Mouse (Mus musculus) left cerebral cortex, adult 9 months (tissue): ENCODE results near the gene Plcl1.

Source experiments
- DNase-seq, 2 experiments: peaks; one replicate each; pipeline ENCODE4 v3.0.0; 2022; ENCODE audit warnings: low spot score in 2 of 2

The Plcl1 gene

DNA sequence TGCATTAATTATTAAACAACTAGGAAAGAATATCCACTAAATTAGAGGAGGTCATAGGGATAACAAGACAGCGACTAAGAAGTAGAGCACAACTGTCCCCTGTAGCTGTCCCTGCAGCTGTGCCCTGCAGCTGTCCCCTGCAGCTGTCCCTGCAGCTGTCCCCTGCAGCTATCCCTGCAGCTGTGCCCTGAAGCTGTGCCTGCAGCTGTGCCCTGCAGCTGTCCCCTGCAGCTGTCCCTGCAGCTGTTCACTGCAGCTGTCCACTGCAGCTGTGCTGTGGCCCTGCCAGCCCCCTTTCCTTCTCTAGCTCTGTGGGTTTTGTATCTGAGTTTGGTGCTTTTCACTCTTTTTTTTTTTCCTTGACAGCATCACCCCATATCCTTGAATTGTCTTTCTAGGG, 118.2 kb downstream of the Plcl1 start:
- DNase-seq: no peak

DNA sequence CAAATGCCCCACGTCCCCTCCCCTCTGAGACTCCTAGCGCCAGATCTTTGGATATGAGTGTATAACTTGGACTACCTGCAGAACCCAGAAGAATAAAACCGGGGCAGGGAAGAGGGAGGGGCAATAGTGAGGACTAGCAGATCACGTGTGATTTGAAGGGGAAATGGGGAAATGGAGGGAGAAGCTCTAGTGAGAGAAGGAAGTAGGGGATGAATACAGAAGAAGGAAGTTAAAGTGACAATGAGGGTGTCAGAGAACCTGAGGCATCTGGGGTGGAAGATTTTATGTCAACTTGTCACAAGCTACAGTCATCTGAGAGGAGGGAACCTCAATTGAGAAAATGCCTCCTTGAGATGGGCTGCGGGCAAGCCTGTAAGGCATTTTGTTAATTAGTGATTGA, 119.4 kb downstream of the Plcl1 start:
- DNase-seq: no peak

DNA sequence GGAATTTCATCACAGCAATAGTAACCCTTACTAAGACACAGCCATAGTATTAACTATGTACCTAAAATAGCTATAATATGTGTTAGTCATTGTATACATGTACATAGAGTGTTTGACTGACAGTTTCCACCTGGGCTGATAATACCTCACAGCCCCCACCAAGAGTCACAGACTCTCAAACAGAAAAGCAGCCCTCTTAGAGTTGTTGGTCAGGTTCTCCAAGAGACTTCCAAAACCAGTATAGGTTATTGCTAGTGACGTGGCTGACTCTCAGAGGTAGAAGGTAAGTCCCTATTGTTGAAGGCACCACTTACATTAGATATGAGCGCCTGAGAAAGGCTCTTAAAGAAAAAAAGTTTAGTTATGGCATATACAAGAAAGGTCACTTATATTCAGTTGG, 120.0 kb downstream of the Plcl1 start:
- DNase-seq: no peak

DNA sequence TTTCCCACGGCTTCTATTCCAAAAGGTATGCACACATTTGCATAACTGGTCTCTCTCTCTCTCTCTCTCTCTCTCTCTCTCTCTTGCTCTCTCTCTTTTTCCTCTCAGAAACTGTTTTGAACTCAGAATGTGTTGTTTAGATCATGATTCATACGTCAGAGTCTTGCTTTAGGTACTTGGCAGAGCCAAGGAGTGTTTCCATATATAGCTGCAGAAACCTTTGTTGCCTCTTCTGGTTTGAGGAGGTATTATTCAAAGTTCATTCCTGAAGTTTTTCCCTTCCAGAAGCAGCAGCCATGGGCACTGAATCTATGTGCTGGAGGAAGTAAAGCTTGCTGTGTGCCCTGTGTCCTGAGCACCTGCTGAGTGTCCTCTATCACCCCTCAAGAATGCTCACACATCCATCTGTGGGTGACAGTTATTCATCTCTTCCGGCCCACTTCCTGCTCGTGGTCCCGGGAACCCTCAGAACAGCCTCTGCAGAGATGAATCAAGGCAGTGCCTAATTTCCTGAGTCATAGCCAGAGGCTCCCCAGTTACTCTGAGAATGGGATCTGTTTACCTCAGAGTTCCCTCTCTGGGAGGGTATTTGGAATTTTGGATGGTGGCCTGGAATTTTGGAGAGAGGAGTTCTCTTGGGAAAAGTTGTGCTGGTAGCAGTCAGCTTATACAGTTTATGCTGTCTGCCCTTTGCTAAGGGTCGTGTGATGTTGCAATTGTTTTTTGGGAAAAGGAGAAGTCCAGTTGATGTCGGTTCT, 123.0 kb downstream of the Plcl1 start:
- peak in 1 of 2 experiments; percentile 30 for DNase-seq

DNA sequence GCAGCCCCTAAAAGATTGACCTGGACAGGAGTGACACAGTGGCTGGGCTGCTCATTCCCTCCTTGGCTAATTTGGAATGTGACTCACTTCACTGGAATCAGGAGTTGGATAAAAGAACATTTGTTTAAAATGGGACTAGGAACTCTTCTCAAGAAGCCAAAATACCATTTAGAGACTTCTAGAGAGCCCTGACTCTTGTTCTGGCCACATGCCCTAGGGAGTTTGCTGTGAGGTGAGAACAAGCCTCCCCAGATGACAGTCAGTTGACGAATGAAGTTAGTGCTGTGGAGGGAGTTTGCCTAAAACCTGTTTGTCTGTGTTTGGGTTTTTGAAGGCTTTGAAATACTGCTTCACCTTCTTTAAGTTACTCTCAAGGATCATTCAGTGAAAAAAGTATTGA, 128.1 kb downstream of the Plcl1 start:
- no peak for DNase-seq

DNA sequence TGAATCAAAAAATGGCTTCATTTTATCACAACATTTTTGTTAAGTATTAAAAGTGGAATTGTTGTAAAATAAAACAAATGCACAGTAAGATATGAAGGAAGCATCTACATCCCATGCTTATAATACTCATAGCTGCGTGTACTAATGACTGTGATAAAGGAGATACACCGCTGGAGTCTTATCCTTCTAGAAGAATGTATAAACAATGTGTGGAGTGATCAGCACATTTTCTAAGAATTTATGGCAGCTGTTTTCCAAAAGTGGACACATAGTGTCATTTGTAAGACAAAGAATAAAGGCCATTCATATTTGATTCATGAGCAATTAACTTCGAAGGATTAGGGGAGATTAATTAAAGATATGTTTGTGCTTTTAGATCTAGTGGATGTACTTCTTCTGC, 148.7 kb downstream of the Plcl1 start:
- no peak for DNase-seq

DNA sequence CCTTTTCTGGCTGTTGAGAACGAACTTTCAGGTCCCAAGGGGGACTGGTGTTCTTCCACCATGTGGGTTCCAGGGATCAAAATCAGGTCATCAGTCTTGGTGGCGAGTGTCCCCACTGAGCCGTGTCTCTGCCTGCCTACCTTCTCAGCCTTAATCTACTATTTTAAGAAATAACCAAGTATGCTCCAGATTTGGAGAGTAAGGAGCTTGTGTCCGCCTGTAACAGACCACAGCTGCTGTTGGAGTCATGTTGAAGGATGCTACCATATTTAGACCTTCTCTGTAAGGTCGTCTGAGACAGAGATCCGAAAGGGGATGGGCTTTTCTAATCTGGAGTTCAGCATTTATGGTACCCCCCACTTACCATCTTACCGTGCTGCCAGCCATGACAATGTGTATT, 152.2 kb downstream of the Plcl1 start:
- no peak for DNase-seq

DNA sequence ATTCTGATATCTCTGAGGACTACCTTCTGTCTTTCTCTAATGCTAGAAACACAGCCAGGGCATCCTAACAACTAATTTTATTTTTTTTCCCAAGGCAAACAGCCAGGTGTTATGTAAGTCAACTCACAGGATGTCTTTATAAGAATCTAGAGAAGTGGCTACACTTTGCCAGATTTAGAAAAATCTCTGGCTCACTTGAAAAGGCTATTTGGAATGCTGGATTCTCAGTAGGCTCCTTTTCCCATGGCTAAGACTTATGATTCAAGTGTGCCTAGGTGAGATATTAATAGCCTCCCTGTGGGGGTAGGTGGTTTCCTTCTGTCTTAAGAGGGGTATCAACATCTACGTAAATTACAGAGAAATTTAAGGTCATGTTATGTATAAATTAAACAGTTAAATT, 152.7 kb downstream of the Plcl1 start:
- no peak for DNase-seq

DNA sequence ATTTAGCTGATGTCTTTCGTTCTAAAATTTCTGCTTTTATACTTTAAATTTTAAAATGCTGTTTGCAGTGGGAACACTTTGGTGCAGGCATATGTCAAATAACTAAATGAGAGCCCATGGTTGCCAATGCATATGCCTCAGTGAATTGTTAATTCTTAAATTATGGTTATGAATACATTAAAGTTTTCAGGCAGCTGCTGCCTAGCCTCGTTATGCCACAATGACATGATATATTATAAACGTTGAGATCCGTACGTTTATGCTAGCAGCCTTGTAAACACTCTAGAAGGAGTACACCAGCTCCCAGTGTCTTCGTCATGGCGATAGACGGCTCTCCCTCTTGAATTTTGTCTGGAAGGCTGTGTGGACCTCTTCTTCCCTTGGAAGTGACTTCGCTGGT, 154.3 kb downstream of the Plcl1 start:
- DNase-seq: no peak

DNA sequence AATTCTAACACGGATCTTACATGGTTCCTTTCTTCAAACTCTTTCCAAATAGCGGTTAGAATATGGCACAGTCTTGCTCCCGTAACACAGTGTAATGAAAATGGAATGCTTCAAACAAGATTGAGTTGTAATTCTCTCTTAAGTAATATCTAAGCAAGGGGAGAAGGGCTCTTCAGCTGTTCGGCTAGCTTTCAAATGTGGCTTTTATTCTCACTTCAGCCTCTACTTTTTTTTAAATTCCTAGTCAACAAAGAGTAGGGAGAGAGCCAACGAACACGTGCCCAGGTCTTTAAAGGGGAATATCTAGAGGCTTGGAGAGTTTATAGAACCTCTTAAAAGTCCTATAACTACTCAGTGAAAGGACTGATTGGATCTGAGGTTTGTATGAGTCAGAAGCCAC, 160.2 kb downstream of the Plcl1 start:
- DNase-seq: no peak

DNA sequence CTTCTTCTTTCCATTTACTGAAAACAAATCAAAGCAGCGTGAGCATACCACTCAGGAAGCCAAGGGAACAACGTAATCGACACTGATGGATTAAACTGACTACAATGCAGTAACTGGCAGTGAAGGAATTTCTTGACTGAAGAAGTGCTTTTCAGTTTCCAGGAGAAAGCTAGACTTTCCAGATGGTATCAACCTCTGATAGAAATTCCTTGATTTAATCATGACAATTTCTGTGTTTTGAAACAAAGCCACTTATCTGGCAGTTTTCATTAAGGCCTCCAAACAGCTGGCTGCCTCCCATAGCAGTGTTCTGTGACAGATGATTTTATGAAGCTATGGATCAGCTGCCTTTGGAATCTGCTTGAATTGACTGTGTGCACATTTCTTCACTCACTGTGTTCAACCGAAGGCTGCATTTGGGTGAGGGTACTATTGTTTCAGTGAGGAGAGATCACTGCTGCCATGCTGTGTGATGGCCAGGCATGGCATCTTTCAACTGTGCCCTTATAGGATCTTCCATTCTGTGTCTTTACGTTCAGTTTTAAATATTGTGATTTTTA, 162.2 kb downstream of the Plcl1 start:
- no peak for DNase-seq

DNA sequence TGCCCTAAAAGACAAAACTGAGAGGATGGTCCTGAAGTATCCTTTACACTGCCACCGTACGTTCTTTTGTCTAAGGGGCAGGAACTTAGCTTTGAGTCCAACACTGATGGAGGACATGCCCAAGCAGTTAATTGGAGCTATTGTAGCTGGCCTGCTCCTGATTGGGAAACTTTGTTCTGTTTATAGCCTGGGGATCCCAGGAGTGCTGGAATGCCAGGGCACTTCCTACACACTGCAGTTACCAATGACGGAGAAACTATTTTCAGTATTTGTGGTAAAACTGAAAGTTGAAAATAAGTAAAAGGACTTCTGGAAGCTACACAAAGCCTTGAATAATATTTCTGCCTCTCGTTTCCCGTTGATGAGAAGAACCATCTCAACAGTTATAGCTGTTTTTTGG, 164.5 kb downstream of the Plcl1 start:
- peak in 1 of 2 experiments; percentile 10 for DNase-seq

DNA sequence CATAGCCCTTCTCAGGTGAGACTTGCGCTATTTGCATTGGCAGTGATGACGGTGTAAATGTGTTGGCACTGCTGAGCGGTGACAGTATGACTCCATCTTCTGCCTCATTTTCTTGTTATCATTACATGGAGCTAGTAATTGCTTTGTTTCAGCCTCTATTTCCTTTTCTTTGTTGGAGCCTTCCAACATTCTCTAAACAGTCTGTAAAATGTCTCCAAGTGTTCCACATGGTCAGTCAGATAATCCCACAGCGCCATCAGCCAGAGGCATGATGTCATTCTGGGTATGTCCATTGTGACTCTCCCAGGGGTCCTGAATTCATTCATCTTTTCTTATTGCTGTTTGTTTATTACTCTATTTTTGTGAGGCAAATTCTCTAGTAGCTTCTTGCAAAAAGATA, 165.7 kb downstream of the Plcl1 start:
- DNase-seq: no peak

DNA sequence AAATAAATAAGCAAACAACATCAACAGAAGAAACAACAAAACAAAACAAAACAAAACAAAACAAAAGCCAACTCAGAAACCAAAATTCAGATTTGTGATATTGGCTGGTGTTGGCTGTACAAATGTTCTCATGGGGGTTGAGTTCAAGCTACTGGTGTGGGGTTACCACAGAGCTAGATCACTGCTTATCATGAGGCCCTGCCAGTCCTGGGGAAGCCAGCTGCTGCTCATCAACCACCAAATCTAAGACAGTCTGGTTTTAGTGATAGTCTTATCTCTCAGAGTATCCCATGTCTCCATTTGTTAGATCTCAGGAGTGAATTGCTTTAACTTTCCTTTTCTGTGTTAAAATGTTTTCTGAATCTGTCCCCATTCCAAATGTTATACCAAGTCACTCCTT, 166.5 kb downstream of the Plcl1 start:
- DNase-seq: no peak

DNA sequence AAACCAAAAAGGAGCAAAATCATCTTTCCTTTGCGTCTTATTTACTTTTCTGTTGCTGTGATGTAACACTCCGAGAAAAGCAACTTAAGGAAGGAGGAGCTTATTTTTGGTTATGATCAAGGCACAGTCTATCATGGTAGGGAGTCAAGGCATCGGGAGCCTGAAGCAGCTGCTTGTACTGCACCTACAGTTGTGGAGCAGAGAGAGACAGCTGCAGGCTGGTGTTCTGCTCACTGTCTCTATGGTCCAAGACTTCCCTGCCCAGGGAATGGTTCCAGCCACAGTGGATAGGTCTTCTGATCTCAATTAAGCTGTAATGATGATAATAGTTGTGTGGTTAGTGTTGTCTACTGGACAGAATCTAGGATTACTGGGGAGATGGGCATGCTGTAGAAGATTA, 166.9 kb downstream of the Plcl1 start:
- no peak for DNase-seq

DNA sequence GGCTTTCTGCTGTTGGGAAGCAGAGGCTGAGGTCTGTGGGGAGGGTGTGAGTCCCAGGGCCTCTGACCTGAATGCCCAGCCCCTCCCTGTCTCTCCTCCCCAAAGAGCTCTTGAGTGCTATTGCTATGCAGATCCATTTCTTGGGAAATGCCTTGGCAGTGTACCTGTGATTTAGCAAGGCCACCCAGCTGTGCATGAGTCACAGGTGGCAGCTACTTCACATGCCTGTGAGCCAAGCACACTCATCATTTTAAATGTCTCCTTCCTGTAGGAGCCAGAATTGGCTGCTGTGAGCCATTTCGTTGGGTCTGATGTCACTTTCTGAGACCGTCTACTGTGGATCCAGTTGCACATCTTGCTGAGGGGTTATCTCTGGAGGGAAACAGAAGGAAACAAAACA, 170.2 kb downstream of the Plcl1 start:
- DNase-seq: peak in 1 of 2 experiments; percentile 33

DNA sequence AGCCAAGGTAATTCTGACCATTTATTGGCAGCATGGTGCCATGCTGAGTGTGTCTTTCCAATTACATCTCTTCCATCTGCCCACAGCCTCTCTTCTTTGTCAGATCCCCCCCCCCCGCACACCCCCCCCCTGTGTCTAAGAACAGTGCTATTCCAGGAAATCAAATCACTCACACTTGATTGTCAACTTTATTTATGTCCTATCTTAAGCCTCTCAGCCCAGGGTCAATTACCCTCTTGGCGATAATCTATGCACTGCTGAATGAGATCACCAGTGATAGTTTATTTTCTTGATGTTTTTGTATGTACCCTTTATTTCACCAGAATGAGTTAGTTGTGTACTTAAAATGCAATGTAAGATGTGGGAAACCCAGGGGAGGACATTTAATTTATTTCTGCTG, 176.0 kb downstream of the Plcl1 start:
- no peak for DNase-seq

DNA sequence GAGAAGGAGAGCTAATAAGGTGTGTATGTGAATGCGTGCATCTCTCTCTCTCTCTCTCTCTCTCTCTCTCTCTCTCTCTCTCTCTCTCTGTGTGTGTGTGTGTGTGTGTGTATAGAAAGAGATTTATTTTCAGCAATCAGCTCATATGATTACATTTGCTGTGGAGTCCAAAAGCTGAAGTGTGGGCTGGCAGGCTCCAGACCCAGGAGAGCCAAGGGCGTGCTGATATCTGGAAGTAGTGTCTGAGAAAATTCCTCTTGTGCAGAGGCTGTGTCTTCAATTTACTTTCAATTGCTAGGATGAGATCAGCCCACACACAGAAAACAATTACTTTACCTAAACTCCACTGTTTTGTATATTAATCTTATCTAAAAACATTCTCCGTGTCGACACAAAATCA, 179.7 kb downstream of the Plcl1 start:
- no peak for DNase-seq

DNA sequence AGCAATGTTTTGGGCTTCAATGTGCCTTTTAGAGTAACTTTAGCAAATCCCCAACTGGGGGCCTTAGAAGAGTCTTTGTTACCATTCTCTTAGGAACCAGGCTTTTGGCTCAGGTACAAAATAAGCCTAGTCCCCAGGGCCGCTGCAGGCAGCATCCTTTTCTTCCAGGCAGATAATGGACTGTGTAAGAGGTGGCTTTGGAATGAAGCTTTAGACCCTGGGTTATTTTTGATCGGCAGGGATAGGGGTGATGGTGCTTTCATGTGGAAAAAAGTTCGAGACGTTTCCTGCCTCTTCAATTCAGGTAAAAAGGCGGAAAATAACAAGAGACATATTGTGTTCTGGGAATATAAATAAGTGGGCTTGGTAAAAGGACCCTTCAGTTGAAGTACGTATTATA, 182.4 kb downstream of the Plcl1 start:
- DNase-seq: no peak

DNA sequence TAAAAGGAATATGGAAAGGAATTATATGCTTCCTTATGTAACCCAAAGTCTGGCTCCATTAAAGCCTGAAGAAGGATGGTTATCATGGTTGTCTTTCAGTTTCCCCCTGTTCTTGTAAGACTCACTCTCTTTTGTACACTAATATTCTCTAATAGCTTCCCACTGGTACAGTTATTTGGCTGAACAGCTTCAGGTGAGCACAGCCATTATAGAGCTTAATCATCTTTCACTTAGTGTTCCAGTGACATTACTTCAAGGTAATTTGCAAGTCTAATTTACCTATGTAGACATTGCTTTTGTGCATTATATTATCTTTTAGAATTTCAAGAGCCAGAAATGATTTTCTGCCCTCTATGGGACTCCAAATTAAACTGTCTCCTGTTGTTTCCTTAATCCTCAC, 184.3 kb downstream of the Plcl1 start:
- no peak for DNase-seq

DNA sequence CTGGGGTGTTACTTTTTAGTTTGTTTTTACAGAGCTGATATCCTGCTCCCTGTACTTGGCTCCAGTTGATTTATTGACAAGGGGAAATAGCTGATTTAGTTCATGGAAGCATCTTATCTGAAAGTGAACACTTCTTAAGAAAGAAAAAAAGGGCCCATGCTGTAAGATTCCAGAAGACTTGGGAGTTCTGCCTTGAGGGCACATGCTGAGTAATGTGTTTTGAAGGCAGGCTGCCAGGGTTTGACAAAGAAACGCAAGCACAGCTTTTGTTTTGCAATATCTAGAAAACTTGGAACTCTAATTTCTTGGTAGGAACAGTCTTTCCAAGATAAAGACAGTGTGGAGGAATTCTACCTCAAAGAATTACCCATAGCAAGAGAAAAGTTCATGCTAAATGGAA, 194.8 kb downstream of the Plcl1 start:
- no peak for DNase-seq

DNA sequence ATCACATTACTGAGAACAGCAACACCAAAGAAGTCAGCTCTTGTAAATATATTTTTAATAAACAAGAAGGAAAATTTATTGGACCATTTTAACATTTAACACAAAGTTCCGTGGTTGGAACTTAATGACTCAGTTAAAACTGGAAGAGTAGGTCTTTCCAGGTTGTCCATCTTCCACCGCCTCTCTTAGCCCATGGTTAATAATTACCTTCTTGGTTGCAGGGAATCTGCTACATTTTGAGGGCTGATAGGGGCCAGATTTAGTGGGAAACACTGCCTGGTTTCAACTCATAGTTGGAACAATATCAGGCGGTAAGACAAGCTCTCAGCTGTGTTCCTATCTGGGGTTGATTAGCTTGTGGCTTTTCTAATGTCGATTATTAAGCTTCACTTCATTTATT, 198.9 kb downstream of the Plcl1 start:
- DNase-seq: no peak

DNA sequence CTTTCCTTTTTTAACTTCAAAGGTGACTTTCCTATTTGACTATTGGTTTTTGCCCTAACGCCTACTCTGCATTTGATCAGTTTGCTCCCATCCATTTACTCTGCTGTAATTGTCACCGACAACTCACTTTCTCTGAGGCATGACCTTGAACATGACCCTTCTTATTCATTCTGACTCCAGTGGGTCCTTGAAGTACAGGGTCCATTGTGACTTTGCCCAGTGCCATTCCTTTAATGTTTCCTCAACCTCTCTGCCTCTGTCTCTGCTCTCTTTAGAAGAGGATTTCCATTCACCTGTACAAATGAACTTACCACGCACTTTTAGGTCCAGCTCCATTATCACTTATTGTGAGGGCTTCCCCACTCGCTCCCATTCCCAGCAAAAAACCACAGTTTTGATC, 199.7 kb downstream of the Plcl1 start:
- no peak for DNase-seq

DNA sequence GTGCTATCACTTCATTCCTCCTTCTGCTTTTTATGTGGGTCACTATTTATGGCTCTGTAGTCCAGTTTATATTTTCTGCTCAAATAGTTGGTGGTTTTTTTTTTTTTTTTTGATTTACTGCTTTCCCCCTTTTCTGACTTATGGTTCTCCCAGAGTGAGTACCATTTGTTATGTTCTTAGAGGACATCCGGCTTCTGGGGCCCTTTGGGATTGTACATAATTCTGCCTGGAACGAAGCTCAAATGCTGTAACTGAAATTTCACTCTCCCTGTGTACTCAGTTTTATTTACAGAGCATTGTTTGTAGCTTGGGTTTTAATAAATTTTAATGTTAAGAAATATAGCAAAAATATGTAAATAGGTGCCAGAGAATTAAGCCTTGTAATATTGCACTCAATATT, 200.2 kb downstream of the Plcl1 start:
- DNase-seq: no peak
